15 mouse cellular contexts compared by ENCODE assay signal in the genomic region with DNA sequence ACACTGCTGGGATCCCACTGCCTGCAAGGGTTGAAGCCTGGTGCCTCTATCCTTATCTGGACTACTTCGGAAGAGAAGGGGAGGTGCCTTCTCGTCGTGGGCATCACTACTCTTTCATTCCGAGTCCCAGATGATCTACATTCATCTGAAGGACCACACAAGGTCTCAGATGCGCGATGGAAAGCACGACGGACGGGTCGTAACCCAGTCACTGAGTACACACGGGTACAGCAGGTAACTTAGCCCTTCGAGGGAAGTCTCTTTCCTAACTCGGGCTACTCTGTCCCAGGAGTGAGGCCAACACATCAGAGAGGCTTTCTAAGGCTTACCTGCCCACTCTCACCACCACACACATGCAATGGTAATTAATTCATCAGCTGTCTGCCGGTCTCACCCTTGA.
"Had no signal": no experiment of that assay in that cellular context is flagged by ENCODE, and none has a peak within 500 bp of the region (broad histone marks: within the 10 kb centered on the region; RNA-seq: fewer than 3 reads in every experiment).

No protein-coding gene starts in this region.

- H3K27ac ChIP-seq: kidney, postnatal 0 days; limb, embryonic 12.5 days; liver, embryonic 15.5 days; midbrain, embryonic 13.5 days; stomach, postnatal 0 days had no signal

- H3K9ac ChIP-seq: limb, embryonic 12.5 days; liver, embryonic 15.5 days; midbrain, embryonic 13.5 days had no signal

- DNase-seq: kidney, adult 9 months; kidney, postnatal 36 days; layer of hippocampus, adult 9-11 months; layer of hippocampus, postnatal 36 days; liver; lung, adult 2 months; lung, postnatal 36 days; thymus, adult 18-20 months; thymus, postnatal 25 days had no signal

- H3K4me2 ChIP-seq: limb, embryonic 12.5 days; liver, embryonic 15.5 days; midbrain, embryonic 13.5 days had no signal

- H3K4me3 ChIP-seq: limb, embryonic 12.5 days; liver, embryonic 15.5 days; midbrain, embryonic 13.5 days had no signal

- H3K27me3 ChIP-seq: liver, embryonic 15.5 days had no signal

- H3K9me3 ChIP-seq: limb, embryonic 12.5 days; liver, embryonic 15.5 days; midbrain, embryonic 13.5 days had no signal

- H3K36me3 ChIP-seq: limb, embryonic 12.5 days; liver, embryonic 15.5 days; midbrain, embryonic 13.5 days had no signal

- ATAC-seq: lung, postnatal 0 days; midbrain, embryonic 13.5 days had no signal
